Mouse (Mus musculus) MEL (cell line): Measurements from ENCODE around the gene Vav2. TPM values are rescaled to one million over a fixed set of nuclear protein-coding genes. Genes with fewer than 3 reads are reported as not detected.

Experiments used
- DNase-seq: peaks from one replicate; pipeline ENCODE4 v3.0.0; 2011; ENCODE audit warnings: low read depth, low spot score
- H3K27ac ChIP-seq: 2 replicates; pipeline ENCODE4 v1.5.1; 2012; ENCODE audit warnings: low read depth, mild to moderate bottlenecking, control low read depth, low read length, moderate library complexity; ENCODE audit not compliant: control insufficient read depth
- H3K27me3 ChIP-seq, 2 experiments: fragments of 150-350 bp in 1 of 2; sonication (generic) in 1 of 2; 2 replicates each; pipeline ENCODE4 v1.6.1; 2012; ENCODE audit warnings: low read length in 2 of 2, mild to moderate bottlenecking in 2 of 2, improper control_type of control experiment in 1 of 2, moderate library complexity in 1 of 2; ENCODE audit not compliant: insufficient read depth in 2 of 2, control insufficient read depth in 1 of 2
- H3K36me3 ChIP-seq, 2 experiments: 2 replicates each; pipeline ENCODE4 v1.6.1; 2012 to 2014; ENCODE audit warnings: low read length in 2 of 2, improper control_type of control experiment in 1 of 2, inconsistent platforms in 1 of 2, mild to moderate bottlenecking in 1 of 2; ENCODE audit not compliant: insufficient read depth in 2 of 2, control insufficient read depth in 1 of 2
- H3K4me1 ChIP-seq, 2 experiments: fragments of 150-350 bp in 1 of 2; sonication (generic) in 1 of 2; 2 replicates each; pipeline ENCODE4 v1.6.1; 2012; ENCODE audit warnings: low read length in 2 of 2, improper control_type of control experiment in 1 of 2, mild to moderate bottlenecking in 1 of 2; ENCODE audit not compliant: insufficient read depth in 2 of 2, control insufficient read depth in 1 of 2
- H3K4me3 ChIP-seq, 2 experiments: fragments of 150-350 bp in 1 of 2; sonication (generic) in 1 of 2; 2 replicates each; pipeline ENCODE4 v1.5.1; 2012; ENCODE audit warnings: low read depth in 2 of 2, low read length in 2 of 2, mild to moderate bottlenecking in 2 of 2, moderate library complexity in 2 of 2, control low read depth in 1 of 2, improper control_type of control experiment in 1 of 2; ENCODE audit not compliant: control insufficient read depth in 1 of 2, insufficient read depth in 1 of 2
- H3K79me2 ChIP-seq: 2 replicates; pipeline ENCODE4 v1.6.1; 2012; ENCODE audit warnings: mild to moderate bottlenecking, low read length, moderate library complexity; ENCODE audit not compliant: control insufficient read depth, poor library complexity, insufficient read depth
- H3K9ac ChIP-seq: 2 replicates; pipeline ENCODE4 v1.6.1; 2012; ENCODE audit warnings: low read depth, mild to moderate bottlenecking, control low read depth, low read length, moderate library complexity; ENCODE audit not compliant: control insufficient read depth, poor library complexity, severe bottlenecking
- H3K9me3 ChIP-seq: fragments of 150-350 bp; sonication (generic); replicated peaks from 2 replicates; pipeline ENCODE4 v1.6.1; 2012; ENCODE audit warnings: mild to moderate bottlenecking, low read length, improper control_type of control experiment, moderate library complexity; ENCODE audit not compliant: insufficient read depth
- CTCF ChIP-seq, 3 experiments: IDR thresholded peaks in 2 of 3; conservative IDR thresholded peaks in 1 of 3; 2 replicates each; pipeline ENCODE4 v1.5.1; 2011 to 2012; ENCODE audit warnings: low read length in 3 of 3, low read depth in 2 of 3, mild to moderate bottlenecking in 2 of 3, improper control_type of control experiment in 1 of 3, inconsistent platforms in 1 of 3, mixed read lengths in 1 of 3, moderate library complexity in 1 of 3; ENCODE audit not compliant: control insufficient read depth in 1 of 3, insufficient read depth in 1 of 3, poor library complexity in 1 of 3, severe bottlenecking in 1 of 3
- EP300 ChIP-seq, 2 experiments: IDR thresholded peaks; 2 replicates each; pipeline ENCODE4 v1.6.1; 2011; ENCODE audit warnings: improper control_type of control experiment in 2 of 2, low read length in 2 of 2, low read depth in 1 of 2, mild to moderate bottlenecking in 1 of 2
- GATA1 ChIP-seq: IDR thresholded peaks from 2 replicates; pipeline ENCODE4 v1.6.1; 2011; ENCODE audit warnings: low read depth, low read length, improper control_type of control experiment
- MAFK ChIP-seq: IDR thresholded peaks from 2 replicates; pipeline ENCODE4 v1.6.1; 2011; ENCODE audit warnings: low read depth, mild to moderate bottlenecking, low read length, improper control_type of control experiment, borderline replicate concordance
- MXI1 ChIP-seq: IDR thresholded peaks from 2 replicates; pipeline ENCODE4 v1.6.1; 2011; ENCODE audit warnings: mild to moderate bottlenecking, low read depth, low read length, improper control_type of control experiment
- MYC ChIP-seq: IDR thresholded peaks from 2 replicates; pipeline ENCODE4 v1.6.1; 2011; ENCODE audit warnings: low read depth, mild to moderate bottlenecking, low read length, improper control_type of control experiment, moderate library complexity
- NELFE ChIP-seq: IDR thresholded peaks from 2 replicates; pipeline ENCODE4 v1.6.1; 2011; ENCODE audit warnings: low read depth, low read length, improper control_type of control experiment
- POLR2AphosphoS5 ChIP-seq: IDR thresholded peaks from 2 replicates; pipeline ENCODE4 v1.6.1; 2012; ENCODE audit warnings: low read depth, borderline replicate concordance, mild to moderate bottlenecking, inconsistent platforms, low read length, moderate library complexity, mixed read lengths
- RCOR1 ChIP-seq: IDR thresholded peaks from 2 replicates; pipeline ENCODE4 v1.6.1; 2012; ENCODE audit warnings: low read depth, mild to moderate bottlenecking, inconsistent platforms, low read length, improper control_type of control experiment
- SMC3 ChIP-seq: IDR thresholded peaks from 2 replicates; pipeline ENCODE4 v1.6.1; 2011; ENCODE audit warnings: low read depth, low read length, improper control_type of control experiment
- TAL1 ChIP-seq: IDR thresholded peaks from 2 replicates; pipeline ENCODE4 v1.6.1; 2012; ENCODE audit warnings: mild to moderate bottlenecking, inconsistent platforms, low read length, moderate library complexity, mixed read lengths
- TBP ChIP-seq: IDR thresholded peaks from 2 replicates; pipeline ENCODE4 v1.8.0; 2011; ENCODE audit warnings: low read depth, low read length, improper control_type of control experiment
- TCF12 ChIP-seq: IDR thresholded peaks from 2 replicates; pipeline ENCODE4 v1.6.1; 2014; ENCODE audit warnings: low read depth, mild to moderate bottlenecking, inconsistent platforms, low read length, improper control_type of control experiment, moderate library complexity
- USF2 ChIP-seq, 2 experiments: IDR thresholded peaks; 2 replicates each; pipeline ENCODE4 v1.6.1; 2011 to 2012; ENCODE audit warnings: improper control_type of control experiment in 2 of 2, low read length in 2 of 2, borderline replicate concordance in 1 of 2, inconsistent platforms in 1 of 2, low read depth in 1 of 2, mild to moderate bottlenecking in 1 of 2; ENCODE audit not compliant: insufficient read depth in 1 of 2
- ZKSCAN1 ChIP-seq: IDR thresholded peaks from 2 replicates; pipeline ENCODE4 v1.6.1; 2012; ENCODE audit warnings: low read depth, mild to moderate bottlenecking, inconsistent platforms, low read length, improper control_type of control experiment, moderate library complexity
- polyA plus RNA-seq, 2 experiments: library from polyadenylated mRNA; stranded (reverse) in 1 of 2; unstranded in 1 of 2; fragments of >175 nt in 1 of 2; fragments of >200 nt in 1 of 2; gene quantifications; 2 replicates each; pipeline versions ENCODE4 v1.2.1 to v1.2.4; 2012; ENCODE audit warnings: low replicate concordance in 2 of 2, low read depth in 1 of 2; ENCODE audit not compliant: insufficient read length in 2 of 2, insufficient read depth in 1 of 2, missing spikeins in 1 of 2
- total RNA-seq: library from RNA; depleted of rRNA; stranded (reverse); fragments of 300-350 nt; gene quantifications from 2 replicates; pipeline ENCODE4 v1.2.3, GENCODE M21; 2012

The Vav2 gene
- total and polyA plus RNA-seq, 3 experiments, result 8.8 to 15.9 TPM; not detected in 1

DNA sequence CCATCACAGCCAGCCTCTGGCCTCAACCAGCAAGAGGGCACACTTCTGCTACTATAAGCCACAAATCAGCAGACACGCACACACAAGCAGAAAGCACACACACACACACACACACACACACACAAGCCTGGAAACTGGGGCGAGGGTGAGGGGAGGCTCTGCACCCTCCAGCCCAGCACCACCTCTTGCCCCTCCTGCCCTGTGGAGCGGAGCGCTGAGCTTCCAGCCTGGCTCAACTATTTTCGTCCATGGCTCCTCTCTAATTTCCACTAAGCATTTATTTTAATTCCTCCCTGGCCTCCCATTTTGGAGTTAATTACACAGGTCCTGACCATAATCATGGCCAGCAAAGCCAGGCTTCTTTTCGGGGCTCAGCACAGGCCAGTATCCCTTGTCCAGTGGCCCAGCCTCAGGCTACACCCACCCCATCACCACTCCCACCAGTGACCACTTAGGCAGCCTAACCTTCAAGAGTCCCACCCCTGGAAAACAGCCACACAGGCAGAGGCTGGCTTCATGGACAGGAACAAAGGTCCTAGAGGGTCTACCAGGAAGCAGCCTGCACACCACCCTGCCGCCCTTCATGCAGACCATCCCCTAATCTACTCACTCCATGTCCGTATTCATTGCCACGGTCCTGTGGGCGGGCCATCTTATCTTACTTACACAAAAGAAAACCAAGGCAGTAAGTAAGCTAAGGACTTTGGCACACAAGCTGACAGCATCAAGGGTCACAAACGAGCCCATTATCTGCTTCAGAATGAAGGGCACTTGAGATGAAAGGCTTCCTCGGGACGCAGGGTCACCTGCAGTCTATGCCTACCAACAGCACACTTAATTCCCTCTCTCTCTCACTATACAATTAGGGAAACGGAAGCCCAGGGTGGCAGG is 37.3 kb downstream of the Vav2 start:
- Histone ChIP-seq H3K79me2 (no peaks in the 10 kb centered on the region; the same call in 1 of the 2 replicates), H3K27me3 (no peaks in the 10 kb centered on the region), H3K4me1 (peaks cover 3 to 21% of the 10 kb centered on the region in 2 experiments), H3K4me3 (no peak overlapping the region), H3K27ac (no peak overlapping the region), H3K36me3 (peaks cover 0 to 2% of the 10 kb centered on the region in 2 experiments; a peak in 2 of 4 replicates), H3K9me3 (no peaks in the 10 kb centered on the region), H3K9ac (no peak overlapping the region)
- TF ChIP-seq GATA1 (peak; percentile 30; the same call in 1 of the 2 replicates), NELFE (no peak), TAL1 (0 out of 2 replicates have a peak, but pooled peaks have one; percentile 18), RCOR1 (no peak), EP300 (IDR thresholded peaks at IDR 0.05; ENCODE audit: low read depth in 1 of 2, low read length in 2 of 2) (peak; percentile 42 to 53; a peak in 3 of 4 replicates), ZKSCAN1 (no peak), MAFK (no peak), TCF12 (peak; percentile 35; the same call in 1 of the 2 replicates), TBP (no peak)
- DNase-seq, result peak; percentile 41

DNA sequence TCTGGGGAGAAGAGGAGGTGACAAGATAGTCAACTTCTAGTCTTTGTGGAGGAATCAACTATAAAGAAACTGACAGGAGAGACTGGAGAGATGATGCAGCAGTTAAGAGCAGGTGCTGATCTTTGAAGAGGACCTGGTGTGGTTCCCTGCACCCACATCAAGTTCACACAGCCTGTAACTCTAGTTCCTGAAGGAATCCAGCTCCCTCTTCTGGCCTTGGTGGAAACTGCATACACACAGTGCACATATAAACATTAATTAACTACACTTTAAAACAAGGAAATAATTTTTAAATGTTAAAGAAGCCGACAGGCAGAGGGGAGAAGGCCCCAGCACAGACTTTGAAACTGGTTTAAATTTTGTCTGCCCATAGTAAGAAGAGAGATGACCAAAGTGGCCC is 39.6 kb downstream of the Vav2 start:
- Histone ChIP-seq H3K9ac (no peak overlapping the region), H3K27me3 (no peaks in the 10 kb centered on the region), H3K27ac (no peak overlapping the region), H3K79me2 (no peaks in the 10 kb centered on the region; the same call in 1 of the 2 replicates), H3K36me3 (peaks cover 0 to 2% of the 10 kb centered on the region in 2 experiments; a peak in 2 of 4 replicates), H3K4me3 (no peak overlapping the region), H3K4me1 (peaks cover 3 to 21% of the 10 kb centered on the region in 2 experiments), H3K9me3 (no peaks in the 10 kb centered on the region)
- TF ChIP-seq MXI1 (no peak), CTCF (IDR thresholded peaks at IDR 0.05 in 2 of 3, conservative IDR thresholded peaks at IDR 0.05 in 1 of 3; ENCODE audit: control insufficient read depth in 1 of 3, insufficient read depth in 1 of 3, low read depth in 2 of 3, low read length in 3 of 3, poor library complexity in 1 of 3, severe bottlenecking in 1 of 3) (peak in 2 of 3 experiments; percentile 28 to 42; a peak in 3 of 6 replicates), SMC3 (peak; percentile 22; the same call in 1 of the 2 replicates)
- DNase-seq, result peak; percentile 25

DNA sequence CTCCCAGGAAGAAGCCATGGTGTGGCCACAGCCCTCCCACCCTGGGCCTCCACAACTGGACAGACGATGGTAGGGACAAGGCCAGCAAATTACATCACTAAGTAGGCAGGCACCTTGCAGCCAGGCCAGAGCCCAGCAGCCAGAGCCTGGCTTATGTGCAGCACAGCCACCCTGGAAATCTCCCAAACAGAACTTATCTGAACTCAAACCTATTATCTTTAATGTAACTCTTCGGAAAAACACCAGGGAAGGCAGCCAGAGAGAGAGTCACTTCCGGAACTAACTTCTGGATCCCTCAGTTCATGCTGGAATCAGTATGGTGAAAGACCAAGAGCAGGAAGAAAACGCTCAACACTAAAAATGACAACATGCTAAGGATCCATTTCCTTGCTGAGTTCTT is 45.1 kb downstream of the Vav2 start:
- Histone ChIP-seq H3K27ac (no peak overlapping the region), H3K36me3 (no peaks in the 10 kb centered on the region), H3K4me3 (no peak overlapping the region), H3K27me3 (no peaks in the 10 kb centered on the region), H3K9me3 (no peaks in the 10 kb centered on the region), H3K9ac (no peak overlapping the region), H3K79me2 (no peaks in the 10 kb centered on the region), H3K4me1 (no peaks in the 10 kb centered on the region)
- TF ChIP-seq GATA1 (no peak), MXI1 (no peak), MYC (no peak), POLR2AphosphoS5 (no peak), EP300 (IDR thresholded peaks at IDR 0.05; ENCODE audit: low read depth in 1 of 2, low read length in 2 of 2) (no peak), NELFE (no peak), USF2 (IDR thresholded peaks at IDR 0.05; ENCODE audit: borderline replicate concordance in 1 of 2, insufficient read depth in 1 of 2, low read depth in 1 of 2, low read length in 2 of 2) (no peak), SMC3 (no peak)
- no peak for DNase-seq
